Mouse (Mus musculus): ENCODE data around the gene Aif1. TPM values are rescaled to one million over a fixed set of nuclear protein-coding genes. Genes with fewer than 3 reads are reported as not detected.
"Not testable (repeated sequence)": the region's sequence is repeated elsewhere in the genome, so short reads cannot be mapped to it uniquely, and the experiment has no call there.

The Aif1 gene
- polyA plus RNA-seq, 1 experiment from 2014 or later, result 15.5 TPM

DNA sequence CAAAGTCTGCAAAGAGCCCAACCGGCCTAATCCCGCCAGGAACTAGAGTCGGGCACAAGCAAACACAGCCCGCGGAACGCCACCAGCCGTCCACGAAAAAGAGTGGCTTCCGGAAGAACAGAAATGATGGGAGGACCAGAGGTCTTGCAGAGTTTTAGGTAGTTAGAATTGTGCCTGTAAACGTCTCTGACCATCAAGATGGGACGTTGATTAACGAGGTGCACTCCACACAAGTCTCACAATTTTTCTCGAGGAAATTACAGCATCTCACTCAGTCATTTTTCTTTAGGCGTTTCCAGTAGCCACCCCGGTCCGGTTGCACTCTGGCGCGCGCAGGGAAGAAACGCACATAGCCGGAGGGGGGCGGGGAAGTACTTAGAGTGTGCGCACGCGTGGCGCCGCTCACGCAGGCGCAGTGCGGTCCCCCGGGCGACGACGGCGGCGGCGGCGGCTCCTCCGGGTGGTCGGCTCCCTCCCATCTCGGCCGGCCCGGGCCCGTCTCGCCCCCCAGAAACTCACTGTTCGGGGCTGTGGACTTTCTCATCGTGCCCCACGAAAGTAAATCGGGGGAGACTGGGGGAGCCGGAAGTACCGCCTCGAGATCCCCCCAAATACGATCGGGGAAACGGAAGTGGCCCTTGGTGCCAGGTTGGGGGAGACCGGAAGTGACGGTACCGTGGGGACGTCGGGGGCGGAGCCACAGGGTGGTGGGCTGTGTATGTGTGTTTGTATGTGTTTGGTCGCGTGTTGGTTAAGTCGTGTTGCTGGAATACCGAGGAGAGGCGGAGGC is 40.9 kb downstream of the Aif1 start, which contains the start of gene Bag6:
TSS of gene Bag6 (plus strand) at position 378 of the 790 bp plus-strand sequence.
- peak; percentile 95 for ATAC-seq (ENCODE audit: insufficient number of reproducible peaks, low FRiP score, low TSS enrichment, low read depth)
- peak within 1 kb of the TSS; percentile 80 for H3K4me2 ChIP-seq (replicated peaks)
- peaks cover 34% of the 10 kb centered on the region for H3K36me3 ChIP-seq
- peaks cover 18% of the 10 kb centered on the region for H3K4me1 ChIP-seq
- WGBS, result under 1% methylated on average over 66 of the region's 66 CpGs
- no peaks in the 10 kb centered on the region for H3K27me3 ChIP-seq
- peak within 1 kb of the TSS; percentile 96 for H3K27ac ChIP-seq (replicated peaks)
- H3K9ac ChIP-seq, result peak within 1 kb of the TSS; percentile 68
- H3K4me3 ChIP-seq (replicated peaks), result peak within 1 kb of the TSS; percentile 78
- no peaks in the 10 kb centered on the region for H3K9me3 ChIP-seq (replicated peaks)

GRCm38 (mm10) chr17:35133517-35133916 is 42.4 kb downstream of the Aif1 start:
- no peak overlapping the region for H3K4me2 ChIP-seq (replicated peaks)
- no peak overlapping the region for H3K27ac ChIP-seq (replicated peaks)
- no peaks in the 10 kb centered on the region for H3K9me3 ChIP-seq (replicated peaks)
- no peak overlapping the region for H3K9ac ChIP-seq
- peaks cover 20% of the 10 kb centered on the region for H3K4me1 ChIP-seq
- ATAC-seq (ENCODE audit: insufficient number of reproducible peaks, low FRiP score, low TSS enrichment, low read depth), result no peak
- WGBS, result 92% methylated on average over 7 of the region's 7 CpGs
- peaks cover 23% of the 10 kb centered on the region for H3K36me3 ChIP-seq
- H3K27me3 ChIP-seq, result no peaks in the 10 kb centered on the region
- no peak overlapping the region for H3K4me3 ChIP-seq (replicated peaks)

- H3K4me2 ChIP-seq (replicated peaks), result no peak overlapping the region
- H3K4me1 ChIP-seq, result peaks cover 24% of the 10 kb centered on the region
- H3K9ac ChIP-seq, result no peak overlapping the region
- H3K27ac ChIP-seq (replicated peaks), result no peak overlapping the region
- 76% methylated on average over 3 of the region's 3 CpGs for WGBS
- H3K9me3 ChIP-seq (replicated peaks), result no peaks in the 10 kb centered on the region
- H3K4me3 ChIP-seq (replicated peaks), result no peak overlapping the region
- H3K27me3 ChIP-seq, result no peaks in the 10 kb centered on the region
- peaks cover 12% of the 10 kb centered on the region for H3K36me3 ChIP-seq
- ATAC-seq (ENCODE audit: insufficient number of reproducible peaks, low FRiP score, low TSS enrichment, low read depth), result no peak
Observed at GRCm38 (mm10) chr17:35132174-35132560, 43.7 kb downstream of the Aif1 start.

DNA sequence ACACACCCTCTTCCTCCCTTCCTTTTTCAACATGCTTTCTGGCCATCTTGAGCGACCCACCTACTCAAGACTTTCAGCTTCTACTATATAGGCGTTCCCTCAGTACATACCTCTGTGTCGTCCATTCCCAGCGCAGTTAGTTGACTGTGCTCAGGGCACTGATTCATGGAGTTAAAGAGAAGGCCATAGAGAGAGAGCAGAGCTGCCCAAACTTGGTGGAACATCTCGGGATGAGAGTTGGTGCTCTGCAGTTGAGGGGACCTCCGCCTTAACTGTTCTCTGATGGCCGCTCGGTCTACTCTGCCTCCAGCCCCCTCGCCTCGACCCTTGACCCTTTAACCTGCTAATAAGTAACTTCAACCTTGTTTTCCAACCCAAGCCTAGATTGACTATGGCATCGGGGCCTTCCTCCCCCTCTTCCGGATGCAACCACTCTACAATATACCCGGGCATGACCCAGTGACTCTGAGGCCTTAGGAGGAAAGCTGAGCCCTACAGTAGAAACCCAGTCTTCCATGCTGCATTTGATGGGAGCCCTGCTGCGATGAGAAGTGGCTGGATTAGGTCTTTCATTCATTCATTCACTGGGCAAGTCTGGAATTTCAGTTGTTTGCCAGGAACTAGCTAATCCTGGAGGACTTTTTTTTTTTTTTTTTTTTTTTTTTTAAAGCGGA is 44.2 kb downstream of the Aif1 start, which contains the start of gene Apom:
TSS of gene Apom (minus strand) at position 551 of the 674 bp plus-strand sequence.
- Histone ChIP-seq H3K4me3 (replicated peaks) (no peak within 1 kb of the TSS), H3K9ac (no peak within 1 kb of the TSS), H3K36me3 (peaks cover 12% of the 10 kb centered on the region), H3K9me3 (replicated peaks) (no peaks in the 10 kb centered on the region), H3K27ac (replicated peaks) (no peak within 1 kb of the TSS), H3K27me3 (no peaks in the 10 kb centered on the region), H3K4me2 (replicated peaks) (no peak within 1 kb of the TSS), H3K4me1 (peaks cover 24% of the 10 kb centered on the region)
- ATAC-seq (ENCODE audit: insufficient number of reproducible peaks, low FRiP score, low TSS enrichment, low read depth), result no peak
- 80% methylated on average over 15 of the region's 15 CpGs for WGBS

DNA sequence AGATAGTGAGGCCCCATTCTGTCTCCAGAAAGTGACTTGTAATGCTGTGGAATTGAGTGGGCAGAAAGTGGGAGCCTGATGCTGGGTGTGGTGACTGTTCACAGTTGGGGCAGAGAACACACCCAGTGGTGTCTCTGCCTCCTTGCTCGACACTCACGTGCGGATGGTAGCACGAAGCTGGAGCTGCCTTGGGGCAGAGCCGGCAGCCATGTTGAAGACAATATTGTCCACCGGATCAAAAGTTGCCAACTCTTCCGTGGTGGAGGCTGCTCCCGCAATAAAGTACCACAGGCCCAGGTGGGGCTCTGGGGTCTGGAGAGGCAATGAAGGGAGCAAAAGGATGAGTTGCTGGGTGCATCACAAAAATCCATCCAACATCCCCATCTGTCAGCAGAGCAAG is 44.8 kb downstream of the Aif1 start:
- no peak overlapping the region for H3K27ac ChIP-seq (replicated peaks)
- no peaks in the 10 kb centered on the region for H3K9me3 ChIP-seq (replicated peaks)
- peaks cover 12% of the 10 kb centered on the region for H3K36me3 ChIP-seq
- no peaks in the 10 kb centered on the region for H3K27me3 ChIP-seq
- no peak overlapping the region for H3K9ac ChIP-seq
- no peak for ATAC-seq (ENCODE audit: insufficient number of reproducible peaks, low FRiP score, low TSS enrichment, low read depth)
- WGBS, result 84% methylated on average over 8 of the region's 8 CpGs
- no peak overlapping the region for H3K4me3 ChIP-seq (replicated peaks)
- H3K4me2 ChIP-seq (replicated peaks), result no peak overlapping the region
- peaks cover 21% of the 10 kb centered on the region for H3K4me1 ChIP-seq

DNA sequence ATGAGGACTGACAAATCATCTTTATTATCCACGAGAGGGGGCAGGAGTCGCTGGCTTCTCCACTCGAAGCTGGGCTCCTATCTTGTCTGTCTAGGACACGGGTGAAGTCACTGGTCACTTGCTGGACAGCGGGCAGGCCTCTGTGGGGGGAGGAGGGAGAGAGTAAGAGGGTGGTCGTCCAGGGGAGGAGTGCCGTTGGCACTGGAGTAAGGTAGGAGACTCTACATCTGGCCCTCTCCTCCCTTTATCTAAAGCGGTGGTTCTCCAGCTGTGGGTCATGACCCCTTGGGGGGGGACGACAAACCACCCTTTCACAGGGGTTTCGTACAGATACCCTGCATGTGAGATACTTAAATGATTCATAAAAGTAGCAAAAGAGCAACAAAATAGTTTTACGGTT is 46.9 kb downstream of the Aif1 start:
- H3K9me3 ChIP-seq (replicated peaks), result no peaks in the 10 kb centered on the region
- peaks cover 31% of the 10 kb centered on the region for H3K4me1 ChIP-seq
- H3K4me3 ChIP-seq (replicated peaks), result no peak overlapping the region
- H3K4me2 ChIP-seq (replicated peaks), result no peak overlapping the region
- H3K36me3 ChIP-seq, result peaks cover 13% of the 10 kb centered on the region
- H3K27me3 ChIP-seq, result no peaks in the 10 kb centered on the region
- no peak for ATAC-seq (ENCODE audit: insufficient number of reproducible peaks, low FRiP score, low TSS enrichment, low read depth)
- H3K27ac ChIP-seq (replicated peaks), result no peak overlapping the region
- 70% methylated on average over 11 of the region's 11 CpGs for WGBS
- no peak overlapping the region for H3K9ac ChIP-seq

GRCm38 (mm10) chr17:35127017-35127416 is 48.9 kb downstream of the Aif1 start:
- Histone ChIP-seq H3K4me1 (peaks cover 38% of the 10 kb centered on the region), H3K4me2 (replicated peaks) (peak overlapping the region; percentile 71), H3K9ac (peak overlapping the region; percentile 73), H3K36me3 (peaks cover 16% of the 10 kb centered on the region), H3K27me3 (no peaks in the 10 kb centered on the region), H3K27ac (replicated peaks) (peak overlapping the region; percentile 89), H3K9me3 (replicated peaks) (no peaks in the 10 kb centered on the region), H3K4me3 (replicated peaks) (peak overlapping the region; percentile 63)
- WGBS, result 70% methylated on average over 13 of the region's 13 CpGs
- no peak for ATAC-seq (ENCODE audit: insufficient number of reproducible peaks, low FRiP score, low TSS enrichment, low read depth)

DNA sequence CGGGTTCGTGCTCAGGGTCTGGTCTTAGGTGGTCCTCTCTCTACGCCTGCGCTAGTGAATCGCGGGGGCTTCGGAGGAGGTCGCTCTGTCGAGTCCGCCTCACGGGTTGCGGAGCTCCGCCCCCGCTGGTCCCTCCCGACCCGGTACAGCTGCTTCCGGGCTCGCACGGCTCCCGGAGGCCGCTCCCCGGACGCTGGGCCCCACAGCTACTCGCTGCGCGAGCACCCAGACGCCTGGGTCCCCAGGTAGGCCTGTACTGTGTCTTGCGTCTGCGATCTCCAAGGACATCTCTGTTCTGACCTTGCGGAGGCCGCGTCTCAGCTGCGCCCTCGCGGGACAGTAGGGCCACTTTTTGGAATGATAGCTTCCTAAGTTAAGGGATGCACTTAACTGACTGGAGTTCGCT is 49.7 kb downstream of the Aif1 start, which contains the start of gene D17H6S53E:
TSS of gene D17H6S53E (plus strand) at position 168 of the 406 bp plus-strand sequence.
- peak within 1 kb of the TSS; percentile 71 for H3K4me2 ChIP-seq (replicated peaks)
- H3K27me3 ChIP-seq, result no peaks in the 10 kb centered on the region
- no peaks in the 10 kb centered on the region for H3K9me3 ChIP-seq (replicated peaks)
- peak within 1 kb of the TSS; percentile 63 for H3K4me3 ChIP-seq (replicated peaks)
- peak; percentile 56 for ATAC-seq (ENCODE audit: insufficient number of reproducible peaks, low FRiP score, low TSS enrichment, low read depth)
- peaks cover 40% of the 10 kb centered on the region for H3K4me1 ChIP-seq
- H3K36me3 ChIP-seq, result peaks cover 16% of the 10 kb centered on the region
- H3K27ac ChIP-seq (replicated peaks), result peak within 1 kb of the TSS; percentile 89
- peak within 1 kb of the TSS; percentile 73 for H3K9ac ChIP-seq
- under 1% methylated on average over 36 of the region's 36 CpGs for WGBS

DNA sequence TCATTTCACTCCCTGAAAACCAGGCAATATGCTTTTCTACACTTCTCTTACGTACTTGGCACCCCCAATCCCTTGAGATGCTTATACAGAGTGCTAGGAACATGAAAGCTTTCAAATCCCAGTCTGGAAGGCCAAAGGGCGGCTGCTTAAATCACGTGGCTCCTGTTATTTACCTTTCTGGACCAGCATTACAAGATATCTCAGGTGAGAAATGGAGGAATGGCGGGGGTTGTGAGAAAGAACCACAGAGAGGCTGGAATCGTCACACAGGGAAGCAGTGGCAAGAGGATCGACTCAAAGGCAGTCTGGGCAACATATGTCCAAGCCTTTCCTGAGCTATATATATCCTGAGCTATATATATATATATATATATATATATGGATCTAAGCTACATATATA is 50.3 kb downstream of the Aif1 start:
- WGBS, result 22% methylated on average over 6 of the region's 6 CpGs
- H3K36me3 ChIP-seq, result peaks cover 13% of the 10 kb centered on the region
- H3K27me3 ChIP-seq, result no peaks in the 10 kb centered on the region
- peaks cover 41% of the 10 kb centered on the region for H3K4me1 ChIP-seq
- H3K9ac ChIP-seq, result peak overlapping the region; percentile 73
- no peaks in the 10 kb centered on the region for H3K9me3 ChIP-seq (replicated peaks)
- peak overlapping the region; percentile 71 for H3K4me2 ChIP-seq (replicated peaks)
- peak overlapping the region; percentile 89 for H3K27ac ChIP-seq (replicated peaks)
- H3K4me3 ChIP-seq (replicated peaks), result peak overlapping the region; percentile 63
- no peak for ATAC-seq (ENCODE audit: insufficient number of reproducible peaks, low FRiP score, low TSS enrichment, low read depth)

- Histone ChIP-seq H3K4me2 (replicated peaks) (no peak overlapping the region), H3K36me3 (peaks cover 8% of the 10 kb centered on the region), H3K9me3 (replicated peaks) (no peaks in the 10 kb centered on the region), H3K4me3 (replicated peaks) (no peak overlapping the region), H3K27ac (replicated peaks) (peak overlapping the region; percentile 89; the same call in 1 of the 2 replicates), H3K27me3 (no peaks in the 10 kb centered on the region), H3K9ac (no peak overlapping the region), H3K4me1 (peaks cover 46% of the 10 kb centered on the region)
- ATAC-seq (ENCODE audit: insufficient number of reproducible peaks, low FRiP score, low TSS enrichment, low read depth), result no peak
- 82% methylated on average over 1 of the region's 1 CpGs for WGBS
Observed at GRCm38 (mm10) chr17:35125081-35125480, 50.8 kb downstream of the Aif1 start.

- WGBS, result 93% methylated on average over 12 of the region's 12 CpGs
- H3K9ac ChIP-seq; H3K36me3 ChIP-seq; H3K27ac ChIP-seq (replicated peaks); H3K9me3 ChIP-seq (replicated peaks); ATAC-seq (ENCODE audit: insufficient number of reproducible peaks, low FRiP score, low TSS enrichment, low read depth); H3K27me3 ChIP-seq; H3K4me3 ChIP-seq (replicated peaks); H3K4me2 ChIP-seq (replicated peaks): not testable (repeated sequence)
- peaks cover 52% of the 10 kb centered on the region for H3K4me1 ChIP-seq
Observed at GRCm38 (mm10) chr17:35124261-35124896, 51.5 kb downstream of the Aif1 start.
